Mouse (Mus musculus) bone marrow macrophage, adult 2 months (primary cell): Measurements from ENCODE around the gene Cpt1c. TPM values are rescaled to one million over a fixed set of nuclear protein-coding genes. Genes with fewer than 3 reads are reported as not detected.

Source experiments
- H3K27ac ChIP-seq: 2 replicates; pipeline ENCODE4 v1.5.1; 2012; ENCODE audit warnings: low read depth, low read length; ENCODE audit not compliant: insufficient read depth
- H3K4me1 ChIP-seq: 2 replicates; pipeline ENCODE4 v1.6.1; 2012; ENCODE audit warnings: low read length; ENCODE audit not compliant: control insufficient read depth, insufficient read depth
- H3K4me3 ChIP-seq: 2 replicates; pipeline ENCODE4 v1.5.1; 2012; ENCODE audit warnings: mild to moderate bottlenecking, low read length, moderate library complexity; ENCODE audit not compliant: insufficient read depth
- CTCF ChIP-seq: IDR thresholded peaks from 2 replicates; pipeline ENCODE4 v1.5.1; 2012; ENCODE audit warnings: low read depth, mild to moderate bottlenecking, low read length, moderate library complexity
- POLR2A ChIP-seq: IDR thresholded peaks from 2 replicates; pipeline ENCODE4 v1.6.1; 2012; ENCODE audit warnings: mild to moderate bottlenecking, low read depth, low read length, borderline replicate concordance
- polyA plus RNA-seq: library from polyadenylated mRNA; stranded (reverse); fragments of >200 nt; gene quantifications from 2 replicates; pipeline ENCODE4 v1.2.4, GENCODE M21; 2012; ENCODE audit not compliant: missing spikeins, insufficient read depth, insufficient read length

The Cpt1c gene
- polyA plus RNA-seq, 1 experiment, result 0.99 TPM

- Histone ChIP-seq H3K4me1 (peaks cover 13% of the 10 kb centered on the region), H3K4me3 (no peak overlapping the region), H3K27ac (no peak overlapping the region)
- TF ChIP-seq CTCF (no peak), POLR2A (no peak)
Measured at GRCm38 (mm10) chr7:44925468-44925867, 49.2 kb downstream of the Cpt1c start.

- Histone ChIP-seq H3K4me3 (no peak overlapping the region), H3K4me1 (peaks cover 3% of the 10 kb centered on the region; the same call in 1 of the 2 replicates), H3K27ac (no peak overlapping the region)
- TF ChIP-seq POLR2A (no peak), CTCF (no peak)
Measured at GRCm38 (mm10) chr7:44922530-44922929, 52.1 kb downstream of the Cpt1c start.

- H3K4me3 ChIP-seq, result no peak overlapping the region
- H3K27ac ChIP-seq, result no peak overlapping the region
- H3K4me1 ChIP-seq, result no peaks in the 10 kb centered on the region
- no peak for TF ChIP-seq POLR2A
- no peak for TF ChIP-seq CTCF
Measured at GRCm38 (mm10) chr7:44919127-44919526, 55.5 kb downstream of the Cpt1c start.

GRCm38 (mm10) chr7:44918219-44918618 is 56.4 kb downstream of the Cpt1c start:
- TF ChIP-seq CTCF (no peak), POLR2A (no peak)
- Histone ChIP-seq H3K4me1 (no peaks in the 10 kb centered on the region), H3K4me3 (no peak overlapping the region), H3K27ac (no peak overlapping the region)

- TF ChIP-seq CTCF (no peak), POLR2A (no peak)
- Histone ChIP-seq H3K4me1 (no peaks in the 10 kb centered on the region), H3K27ac (no peak overlapping the region), H3K4me3 (no peak overlapping the region)
Measured at GRCm38 (mm10) chr7:44916881-44917280, 57.8 kb downstream of the Cpt1c start.

GRCm38 (mm10) chr7:44916191-44916590 is 58.5 kb downstream of the Cpt1c start:
- Histone ChIP-seq H3K4me1 (no peaks in the 10 kb centered on the region), H3K4me3 (no peak overlapping the region), H3K27ac (no peak overlapping the region)
- no peak for TF ChIP-seq CTCF
- TF ChIP-seq POLR2A, result no peak

GRCm38 (mm10) chr7:44915314-44915713 is 59.3 kb downstream of the Cpt1c start:
- H3K4me3 ChIP-seq, result no peak overlapping the region
- TF ChIP-seq CTCF, result no peak
- no peak for TF ChIP-seq POLR2A
- H3K4me1 ChIP-seq, result no peaks in the 10 kb centered on the region

GRCm38 (mm10) chr7:44914396-44914795 is 60.3 kb downstream of the Cpt1c start:
- H3K27ac ChIP-seq, result no peak overlapping the region
- no peak for TF ChIP-seq POLR2A
- no peak for TF ChIP-seq CTCF
- H3K4me3 ChIP-seq, result no peak overlapping the region
- peaks cover 3% of the 10 kb centered on the region for H3K4me1 ChIP-seq

More at GRCm38 (mm10) chr7:44915314-44915713, 59.3 kb downstream of the Cpt1c start:
- no peak overlapping the region for H3K27ac ChIP-seq

Other genes with a start within 250 kb of the Cpt1c start
- 39.8 and 42.0 TPM in 2 replicates for gene Vrk3, start 226.4 kb downstream of the Cpt1c start, polyA plus RNA-seq
- 0.71 and 0.81 TPM in 2 replicates for gene Zfp473, start 223.8 kb downstream of the Cpt1c start, polyA plus RNA-seq
- 30.8 and 36.7 TPM in 2 replicates for gene Nup62, start 158.8 kb downstream of the Cpt1c start, polyA plus RNA-seq
- gene Il4i1, start 158.5 kb downstream of the Cpt1c start, polyA plus RNA-seq, result 1.2 and 3.5 TPM in 2 replicates
- gene Atf5, start 158.2 kb downstream of the Cpt1c start, polyA plus RNA-seq, result 28.4 and 32.8 TPM in 2 replicates
- 36.9 and 45.3 TPM in 2 replicates for gene Akt1s1, start 125.9 kb downstream of the Cpt1c start, polyA plus RNA-seq
- 69.5 and 76.1 TPM in 2 replicates for gene Tbc1d17, start 125.8 kb downstream of the Cpt1c start, polyA plus RNA-seq
- gene Pnkp, start 117.7 kb downstream of the Cpt1c start, polyA plus RNA-seq, result 31.2 and 48.7 TPM in 2 replicates
- gene Ptov1, start 105.1 kb downstream of the Cpt1c start, polyA plus RNA-seq, result 90.1 and 105 TPM in 2 replicates
- 32.3 and 33.4 TPM in 2 replicates for gene Med25, start 82.1 kb downstream of the Cpt1c start, polyA plus RNA-seq
- 11.3 and 14.1 TPM in 2 replicates for gene Fuz, start 78.8 kb downstream of the Cpt1c start, polyA plus RNA-seq
- gene Ap2a1, start 45.4 kb downstream of the Cpt1c start, polyA plus RNA-seq, result 42.3 and 56.7 TPM in 2 replicates
- not detected in 2 replicates for gene Tsks, start 31.6 kb downstream of the Cpt1c start, polyA plus RNA-seq
- 54.4 and 61.6 TPM in 2 replicates for gene Prmt1, start 11.7 kb upstream of the Cpt1c start, polyA plus RNA-seq
- 91.0 and 94.7 TPM in 2 replicates for gene Irf3, start 22.8 kb upstream of the Cpt1c start, polyA plus RNA-seq
- gene Bcl2l12, start 23.9 kb upstream of the Cpt1c start, polyA plus RNA-seq, result 15.3 and 16.0 TPM in 2 replicates
- 44.3 and 47.3 TPM in 2 replicates for gene Scaf1, start 41.5 kb upstream of the Cpt1c start, polyA plus RNA-seq
- gene Rras, start 43.1 kb upstream of the Cpt1c start, polyA plus RNA-seq, result 119 and 123 TPM in 2 replicates
- 19.3 and 22.5 TPM in 2 replicates for gene Prr12, start 78.0 kb upstream of the Cpt1c start, polyA plus RNA-seq
- gene Nosip, start 87.6 kb upstream of the Cpt1c start, polyA plus RNA-seq, result 68.2 and 68.9 TPM in 2 replicates
- 22.9 and 23.6 TPM in 2 replicates for gene Prrg2, start 87.8 kb upstream of the Cpt1c start, polyA plus RNA-seq
- 3.1 and 4.6 TPM in 2 replicates for gene Rcn3, start 117.4 kb upstream of the Cpt1c start, polyA plus RNA-seq
- gene Fcgrt, start 129.0 kb upstream of the Cpt1c start, polyA plus RNA-seq, result 149 and 150 TPM in 2 replicates
- gene Rps11, start 149.6 kb upstream of the Cpt1c start, polyA plus RNA-seq, result 1,675 and 1,722 TPM in 2 replicates
- gene Rpl13a, start 153.9 kb upstream of the Cpt1c start, polyA plus RNA-seq, result 1,569 and 1,898 TPM in 2 replicates
- not detected in 2 replicates for gene Gm45713, start 161.4 kb upstream of the Cpt1c start, polyA plus RNA-seq
- gene Flt3l, start 161.6 kb upstream of the Cpt1c start, polyA plus RNA-seq, result 28.2 and 30.8 TPM in 2 replicates
- gene Pih1d1, start 179.5 kb upstream of the Cpt1c start, polyA plus RNA-seq, result 65.7 and 66.7 TPM in 2 replicates
- 89.0 and 111 TPM in 2 replicates for gene Aldh16a1, start 179.7 kb upstream of the Cpt1c start, polyA plus RNA-seq
- not detected in 2 replicates for gene Slc17a7, start 189.1 kb upstream of the Cpt1c start, polyA plus RNA-seq
- not detected in 2 replicates for gene Gfy, start 204.7 kb upstream of the Cpt1c start, polyA plus RNA-seq
- not detected in 2 replicates for gene Pth2, start 206.1 kb upstream of the Cpt1c start, polyA plus RNA-seq
- gene Ccdc155, start 230.0 kb upstream of the Cpt1c start, polyA plus RNA-seq, result 0.24 TPM in 1 of 2 replicates, not detected in the other
- gene Dkkl1, start 237.3 kb upstream of the Cpt1c start, polyA plus RNA-seq, result not detected in 2 replicates
- 2.1 TPM in 1 of 2 replicates, not detected in the other for gene Tead2, start 240.9 kb upstream of the Cpt1c start, polyA plus RNA-seq